Mouse (Mus musculus) frontal cortex, adult 2 months (tissue): ENCODE data around the gene Tmed11. TPM values are rescaled to one million over a fixed set of nuclear protein-coding genes. Genes with fewer than 3 reads are reported as not detected.
"Not testable (repeated sequence)": the region's sequence is repeated elsewhere in the genome, so short reads cannot be mapped to it uniquely, and the experiment has no call there.

ENCODE experiments used
- DNase-seq, 2 experiments: peaks; one replicate each; pipeline ENCODE4 v3.0.0; 2022; ENCODE audit warnings: low spot score in 1 of 2; ENCODE audit errors: extremely low spot score in 1 of 2
- polyA plus RNA-seq: library from polyadenylated mRNA; depleted of rRNA; stranded (reverse); fragments of >200 nt; gene quantifications from 2 replicates; pipeline ENCODE4 v1.2.3, GENCODE M21; 2012; rRNA removed

The Tmed11 gene
- not detected in 2 replicates for polyA plus RNA-seq

DNA sequence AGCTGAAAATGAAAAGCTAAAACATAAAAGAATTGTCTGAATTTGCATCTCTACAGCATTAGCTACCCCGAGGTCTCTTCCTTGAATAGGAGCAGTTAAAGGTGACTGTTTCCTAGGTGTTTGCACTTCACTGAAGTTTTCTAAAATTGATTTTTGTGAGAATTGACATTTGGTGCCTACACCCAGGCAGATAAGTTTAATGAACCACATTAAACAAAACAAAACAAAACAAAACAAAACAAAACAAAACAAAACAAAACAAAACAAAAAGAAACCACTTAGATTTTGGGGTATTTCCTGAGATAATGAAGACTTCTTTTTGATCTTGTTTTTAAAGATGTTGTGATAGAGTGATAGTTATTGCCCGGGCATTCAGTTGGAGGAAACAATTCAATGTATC, at the start of gene Tmed11:
TSS of gene Tmed11 (minus strand) at position 101 of the 400 bp plus-strand sequence.
- not testable (repeated sequence) for DNase-seq

DNA sequence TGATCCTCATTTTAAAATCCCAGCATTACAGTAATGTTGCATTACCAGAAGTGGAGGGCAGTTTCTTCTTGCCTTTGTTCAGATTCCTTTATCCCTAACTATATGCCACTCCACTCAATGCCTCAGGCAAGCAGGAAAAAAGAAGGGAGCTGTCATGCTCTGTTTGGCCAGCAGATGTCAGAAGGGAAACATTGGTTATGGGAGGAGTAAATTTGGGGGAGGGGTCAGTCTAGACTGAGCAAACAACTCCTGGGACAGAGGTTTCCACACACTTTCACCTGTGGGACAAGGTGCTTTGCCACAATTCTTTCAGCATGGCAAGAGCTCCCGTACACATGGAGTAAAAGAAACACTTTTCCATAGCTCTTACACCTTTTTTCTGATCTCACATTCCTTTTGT, 41.0 kb upstream of the Tmed11 start:
- no peak for DNase-seq

DNA sequence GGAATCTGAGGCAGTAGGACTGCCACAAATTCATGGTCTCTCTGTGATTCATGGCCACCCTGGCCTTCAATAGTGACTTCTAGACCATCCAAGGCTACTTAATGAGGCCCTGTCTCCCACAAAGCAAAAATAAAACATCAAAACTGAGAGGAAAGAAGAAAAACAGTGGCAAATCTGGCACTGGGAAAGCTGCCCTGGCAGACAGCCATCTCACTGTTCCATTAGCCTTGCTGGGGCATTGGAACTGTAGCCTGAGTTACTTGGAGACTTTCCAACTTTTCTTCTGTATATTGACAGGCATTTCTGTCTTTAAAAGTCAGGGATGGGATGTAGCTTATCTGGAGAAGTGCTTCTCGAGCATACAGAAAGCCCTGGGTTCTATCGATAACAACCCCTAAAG, 28.1 kb upstream of the Tmed11 start:
- DNase-seq: no peak

DNA sequence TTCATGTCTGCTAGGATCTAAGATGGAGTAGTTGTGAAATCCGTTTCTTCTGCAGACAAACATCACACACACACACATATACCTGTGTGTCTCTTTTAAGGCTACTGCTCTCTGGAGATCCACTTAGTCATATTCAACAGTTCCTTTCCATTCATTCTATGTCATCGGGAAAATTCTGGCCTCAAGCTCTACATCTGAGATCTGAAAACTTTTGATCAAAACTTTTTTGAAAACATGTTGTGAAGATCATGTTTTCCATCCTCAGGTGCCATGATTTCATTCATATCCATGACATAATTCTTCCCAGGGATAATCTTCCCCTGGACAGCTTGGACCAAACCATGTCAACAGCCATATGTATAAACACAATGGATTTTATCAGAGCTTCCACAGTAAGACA, 13.6 kb upstream of the Tmed11 start, which contains the start of gene Vmn2r8:
TSS of gene Vmn2r8 (minus strand) at position 101 of the 400 bp plus-strand sequence.
- not testable (repeated sequence) for DNase-seq

DNA sequence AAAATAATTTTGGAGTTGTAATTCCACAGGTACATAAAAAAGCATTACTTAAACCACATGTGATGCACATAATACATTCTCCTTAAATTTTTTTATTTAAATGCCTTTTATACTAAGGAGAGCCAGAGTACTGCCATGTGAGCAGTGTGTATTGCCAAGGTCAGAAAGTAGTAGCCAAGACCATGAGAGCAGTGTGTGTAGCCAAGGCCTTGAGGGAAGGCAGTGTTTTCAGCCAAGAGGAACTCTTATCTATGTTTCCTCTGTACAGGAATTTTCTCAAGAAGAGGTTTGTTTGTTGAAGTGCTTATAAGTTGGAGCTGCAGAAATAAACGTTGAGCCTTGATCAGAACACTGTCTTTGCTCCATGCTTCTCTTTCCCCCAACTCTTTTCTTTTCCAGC, 8.5 kb upstream of the Tmed11 start:
- DNase-seq: no peak

DNA sequence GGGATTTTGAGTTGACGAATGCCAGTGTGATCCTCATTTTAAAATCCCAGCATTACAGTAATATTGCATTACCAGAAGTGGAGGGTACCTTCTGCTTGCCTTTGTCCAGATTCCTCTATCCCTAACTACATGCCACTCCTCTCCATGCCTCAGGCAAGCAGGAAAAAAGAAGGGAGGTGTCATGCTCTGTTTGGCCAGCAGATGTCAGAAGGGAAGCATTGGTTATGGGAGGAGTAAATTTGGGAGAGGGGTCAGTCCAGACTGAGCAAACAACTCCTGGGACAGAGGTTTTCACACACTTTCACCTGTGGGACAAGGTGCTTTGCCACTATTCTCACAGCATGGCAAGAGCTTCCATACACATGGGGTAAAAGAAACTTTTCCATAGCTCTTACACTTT, 4.8 kb downstream of the Tmed11 start:
- peak in 1 of 2 experiments; percentile 2 for DNase-seq

DNA sequence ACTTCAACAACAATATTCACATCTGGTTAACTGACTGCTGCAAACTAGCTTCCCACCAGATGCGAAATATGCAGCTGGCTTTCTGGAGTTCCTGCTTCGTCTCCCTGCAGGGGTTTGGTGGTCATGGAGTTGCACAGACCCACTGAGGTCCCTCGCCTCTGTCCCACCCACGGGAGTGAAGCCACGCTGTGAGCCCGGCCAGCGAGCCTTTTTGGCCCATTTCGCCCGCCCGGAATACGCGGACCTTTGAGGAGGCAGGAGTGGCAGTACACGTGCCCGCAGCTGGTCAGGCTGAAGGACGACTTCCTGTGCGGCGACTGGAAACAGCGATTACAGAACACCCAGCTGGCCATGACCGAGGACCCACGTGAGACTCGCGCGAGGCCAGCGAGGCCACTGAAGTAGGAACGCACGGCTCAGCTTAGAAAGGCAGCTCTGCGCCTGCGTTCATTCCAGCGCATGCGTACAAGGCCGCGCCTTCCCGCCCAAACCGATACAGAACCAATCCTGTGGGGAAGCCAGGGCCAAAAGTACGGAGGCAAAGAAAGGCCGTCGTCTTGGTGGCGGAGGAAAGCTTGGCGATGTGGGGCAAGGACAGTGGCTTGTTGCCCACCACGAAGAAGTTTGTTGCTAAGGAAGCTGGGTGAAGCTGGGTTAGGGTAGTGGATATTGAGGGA, 20.4 kb downstream of the Tmed11 start, which contains the start of gene Rnf212:
TSS of gene Rnf212 (minus strand) at position 353 of the 677 bp plus-strand sequence.
- DNase-seq: no peak

DNA sequence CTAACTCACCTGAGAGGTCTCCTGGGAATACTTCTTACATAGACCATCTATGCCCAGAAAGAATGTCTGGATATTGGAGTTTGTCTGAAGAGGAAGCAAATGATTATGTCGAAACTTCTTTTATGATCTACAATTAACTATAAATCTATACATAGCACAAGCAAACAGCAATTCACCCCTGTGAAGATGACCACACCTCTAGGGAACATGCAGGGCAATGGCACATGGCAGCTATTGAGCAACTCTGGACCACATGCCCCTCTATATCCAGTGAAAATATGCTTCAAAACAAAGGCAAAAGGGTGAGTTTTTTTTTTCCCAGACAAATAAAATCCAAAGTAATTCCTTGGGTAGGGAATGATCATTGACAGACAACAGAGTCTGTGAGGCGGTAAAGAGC, 35.2 kb downstream of the Tmed11 start:
- no peak for DNase-seq

DNA sequence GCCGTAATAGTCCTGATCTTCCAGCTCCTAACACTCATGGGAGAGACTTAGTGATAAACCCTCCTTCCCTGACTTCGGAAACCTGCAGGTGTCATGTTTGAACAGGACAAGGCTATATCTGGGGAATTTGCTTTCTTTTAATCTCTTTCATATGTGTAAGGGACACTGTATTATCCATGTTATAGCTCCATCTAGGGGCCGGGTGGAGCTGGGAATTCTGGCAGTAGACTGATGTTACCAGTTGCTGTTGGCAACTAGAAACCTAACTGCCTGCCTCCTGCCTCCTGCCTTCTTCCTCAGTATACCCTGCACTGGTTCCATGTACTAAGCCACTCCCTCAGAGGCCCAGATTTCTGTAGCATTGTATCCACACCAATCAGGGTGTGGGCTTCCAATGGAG, 36.8 kb downstream of the Tmed11 start:
- DNase-seq: peak; percentile 5 to 65

DNA sequence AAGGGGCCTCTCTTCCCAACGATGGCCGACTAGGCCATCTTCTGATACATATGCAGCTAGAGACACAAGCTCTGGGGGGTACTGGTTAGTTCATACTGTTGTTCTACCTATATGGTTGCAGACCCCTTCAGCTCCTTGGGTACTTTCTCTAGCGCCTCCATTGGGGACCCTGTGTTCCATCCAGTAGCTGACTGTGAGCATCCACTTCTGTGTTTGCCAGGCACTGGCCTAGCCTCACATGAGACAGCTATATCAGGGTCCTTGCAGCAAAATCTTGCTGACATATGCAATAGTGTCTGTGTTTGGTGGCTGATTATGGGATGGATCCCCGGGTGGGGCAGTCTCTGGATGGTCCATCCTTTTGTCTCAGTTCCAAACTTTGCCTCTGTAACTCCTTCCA, 43.9 kb downstream of the Tmed11 start:
- DNase-seq: not testable (repeated sequence)

DNA sequence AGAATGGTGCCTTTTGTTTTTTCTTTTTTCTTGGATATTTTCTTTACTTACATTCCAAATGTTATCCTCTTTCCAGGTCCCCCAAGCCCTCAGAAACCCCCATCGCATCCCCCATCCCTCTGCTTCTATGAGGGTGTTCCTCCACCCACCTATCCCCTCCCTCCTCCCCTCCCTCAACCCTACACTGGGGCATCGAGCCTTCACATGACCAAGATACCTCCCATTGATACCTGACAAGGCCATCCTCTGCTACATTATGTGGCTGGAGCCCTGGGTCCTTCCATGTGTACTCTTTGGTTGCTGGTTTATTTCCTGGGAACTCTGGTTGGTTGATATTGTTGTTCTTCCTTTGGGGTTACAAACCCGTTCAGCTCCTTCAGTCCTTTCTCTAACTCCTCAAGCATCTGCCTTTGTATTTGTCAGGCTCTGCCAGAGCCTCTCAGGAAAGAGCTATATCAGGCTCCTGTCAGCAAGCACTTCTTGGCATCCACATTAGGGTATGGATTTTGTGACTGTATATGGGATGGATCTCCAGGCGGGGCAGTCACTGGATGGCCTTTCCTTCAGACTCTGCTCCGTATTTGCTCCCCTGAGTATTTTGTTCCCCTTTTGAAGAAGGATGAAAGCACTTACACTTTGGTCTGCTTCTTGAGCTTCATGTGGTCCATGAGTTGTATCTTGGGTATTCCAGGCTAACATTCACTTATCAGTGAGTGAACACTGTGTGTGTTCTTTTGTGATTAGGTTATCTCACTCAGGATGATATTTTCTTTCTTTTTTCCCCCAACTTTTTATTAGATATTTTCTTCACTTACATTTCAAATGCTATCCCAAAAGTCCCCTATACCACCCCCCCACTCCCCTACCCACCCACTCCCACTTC, 44.6 kb downstream of the Tmed11 start:
- DNase-seq: no peak

DNA sequence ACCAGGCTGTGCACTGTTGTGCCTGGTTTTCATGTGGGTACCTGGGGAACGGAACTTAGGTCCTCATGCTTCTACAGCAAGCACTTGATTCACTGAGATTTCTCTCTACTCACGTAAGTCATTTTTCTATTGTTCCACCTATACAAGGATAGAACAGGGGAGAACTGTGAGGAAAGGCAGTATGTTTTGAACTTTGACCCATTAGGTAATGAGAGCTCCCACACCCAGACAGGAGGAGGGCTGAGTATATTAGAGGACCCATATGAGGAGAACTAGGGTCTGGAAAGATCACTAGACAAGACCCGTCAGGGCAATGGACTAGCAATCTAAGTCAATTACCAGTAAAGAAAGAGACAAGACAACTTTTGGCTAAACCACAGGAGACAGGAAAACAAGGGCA, 50.5 kb downstream of the Tmed11 start:
- DNase-seq: no peak

DNA sequence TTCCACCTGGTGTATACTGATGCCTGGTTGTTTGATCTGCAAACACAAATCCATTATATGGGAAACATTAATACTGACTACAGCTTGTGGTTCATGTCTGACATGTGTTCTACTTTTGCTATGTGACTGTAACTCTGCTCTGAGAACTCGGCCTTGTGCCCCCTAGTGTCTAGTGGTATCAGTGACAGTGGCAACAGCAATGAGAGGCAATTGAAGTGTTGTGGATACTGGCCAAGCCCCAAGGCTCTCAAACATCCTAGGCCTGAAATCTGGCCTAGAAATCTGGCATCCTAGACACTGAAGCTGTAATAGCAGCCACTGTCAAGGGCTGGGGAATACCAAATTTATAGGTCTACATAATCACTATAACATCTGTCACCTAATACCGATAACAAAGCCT, 51.3 kb downstream of the Tmed11 start:
- no peak for DNase-seq

DNA sequence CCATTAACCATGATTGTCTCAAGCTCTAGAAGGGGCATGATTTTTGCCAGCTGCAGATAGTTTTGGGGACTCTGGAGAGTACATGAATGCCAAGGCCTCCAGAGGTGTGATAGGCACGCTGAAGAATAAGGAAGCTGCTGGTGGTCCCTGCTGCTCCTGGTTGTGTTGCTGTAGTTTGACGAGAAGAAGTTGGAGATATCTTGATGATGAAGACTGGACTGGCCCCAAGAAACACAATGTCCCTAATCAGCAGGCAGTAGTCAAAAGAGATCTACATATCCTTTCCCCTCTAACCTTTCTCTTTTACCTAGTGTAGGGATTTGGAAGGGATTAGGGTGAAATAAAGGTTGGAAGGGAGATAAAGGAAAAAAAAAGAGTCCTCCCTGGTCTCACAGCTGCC, 52.6 kb downstream of the Tmed11 start:
- DNase-seq: no peak

DNA sequence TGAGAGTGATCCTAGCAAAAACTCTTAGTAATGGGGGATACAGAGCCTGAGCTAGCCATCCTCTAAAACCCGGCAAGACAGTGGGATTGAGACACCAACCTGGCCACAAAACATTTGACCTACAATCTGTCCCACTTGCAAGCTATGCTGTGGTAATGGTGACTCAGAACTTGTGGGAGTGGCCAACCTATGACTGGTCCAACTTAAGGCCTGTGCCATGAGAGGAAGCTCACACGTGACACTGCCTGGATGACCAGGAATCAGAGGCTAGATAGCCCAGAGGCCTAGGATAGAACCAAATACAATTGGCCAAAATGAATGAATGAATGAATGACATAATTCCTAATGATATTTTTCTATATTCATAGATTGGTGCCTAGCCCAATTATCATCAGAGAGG, 53.3 kb downstream of the Tmed11 start:
- no peak for DNase-seq

DNA sequence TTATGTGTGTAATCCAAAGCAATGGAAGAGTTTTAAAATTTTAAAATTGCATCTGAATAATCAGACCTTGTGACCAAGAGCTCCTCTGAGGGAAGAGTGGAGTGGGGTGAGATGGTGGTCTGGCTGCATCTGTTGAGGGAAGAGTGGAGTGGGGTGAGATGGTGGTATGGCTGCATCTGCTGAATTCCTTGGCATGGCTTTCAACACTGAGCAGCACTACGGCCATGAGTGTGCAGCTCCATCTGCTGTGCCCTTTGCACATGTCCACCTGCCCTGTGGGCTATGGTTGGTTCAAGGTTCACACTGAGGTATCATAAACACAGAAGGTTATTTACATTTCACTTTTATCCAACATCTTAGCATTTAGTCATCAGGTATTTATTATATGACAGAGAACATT, 67.7 kb downstream of the Tmed11 start:
- no peak for DNase-seq

Other genes with a start within 250 kb of the Tmed11 start
- 398 and 463 TPM in 2 replicates for gene Cplx1, start 245.3 kb downstream of the Tmed11 start, polyA plus RNA-seq
- 74.1 and 78.1 TPM in 2 replicates for gene Gak, start 165.6 kb downstream of the Tmed11 start, polyA plus RNA-seq
- gene Tmem175, start 165.6 kb downstream of the Tmed11 start, polyA plus RNA-seq: 63.1 and 66.6 TPM in 2 replicates
- gene Idua, start 135.0 kb downstream of the Tmed11 start, polyA plus RNA-seq: 29.2 and 29.7 TPM in 2 replicates
- 52.4 and 59.1 TPM in 2 replicates for gene Dgkq, start 125.7 kb downstream of the Tmed11 start, polyA plus RNA-seq
- gene Slc26a1, start 119.8 kb downstream of the Tmed11 start, polyA plus RNA-seq: 1.4 and 1.7 TPM in 2 replicates
- 38.9 and 42.3 TPM in 2 replicates for gene Fgfrl1, start 103.0 kb downstream of the Tmed11 start, polyA plus RNA-seq
- not detected in 2 replicates for gene Rnf212, start 20.4 kb downstream of the Tmed11 start, polyA plus RNA-seq
- gene Vmn2r8, start 13.5 kb upstream of the Tmed11 start, polyA plus RNA-seq: not detected in 2 replicates
- not detected in 2 replicates for gene Vmn2r9, start 57.2 kb upstream of the Tmed11 start, polyA plus RNA-seq
- not detected in 2 replicates for gene Vmn2r10, start 211.2 kb upstream of the Tmed11 start, polyA plus RNA-seq